Mouse (Mus musculus): ENCODE measurements at regions not wholly inside any gene's neighbourhood (a gene's known extent, or its start where the extent isn't known, plus 50 kb on each side); places are given as distances from the start of the nearest gene placed in this dataset.

GRCm38 (mm10) chr5:37980692-37981091, 57.9 kb upstream of the Stx18 start:
- TF ChIP-seq POLR2A (IDR thresholded peaks at IDR 0.05; ENCODE audit: borderline replicate concordance, insufficient read depth, low read length), result no peak
- TF ChIP-seq CTCF (IDR thresholded peaks at IDR 0.05; ENCODE audit: borderline replicate concordance, insufficient read depth, low read depth, low read length), result no peak
